Mouse (Mus musculus) heart, embryonic 15.5 days (tissue): Measurements from ENCODE around the gene Chst2. TPM values are rescaled to one million over a fixed set of nuclear protein-coding genes. Genes with fewer than 3 reads are reported as not detected.

ENCODE experiments used
- ATAC-seq: fragments of 200-750 bp; cut with Nextera tagmentation; replicated peaks from 2 replicates; pipeline ENCODE4 v1.8.0; 2017; ENCODE audit warnings: low read depth, moderate TSS enrichment; ENCODE audit not compliant: insufficient number of reproducible peaks, insufficient read depth, low FRiP score
- H3K27ac ChIP-seq: fragments of 300-500 bp; sonication (generic); 2 replicates; pipeline ENCODE4 v1.5.1; 2015; ENCODE audit warnings: mild to moderate bottlenecking, inconsistent platforms
- H3K27me3 ChIP-seq: fragments of 300-500 bp; sonication (generic); 2 replicates; pipeline ENCODE4 v1.6.1; 2015; ENCODE audit warnings: inconsistent platforms
- H3K36me3 ChIP-seq: fragments of 300-500 bp; sonication (generic); 2 replicates; pipeline ENCODE4 v1.6.1; 2015; ENCODE audit warnings: mild to moderate bottlenecking, inconsistent platforms
- H3K4me1 ChIP-seq: fragments of 300-500 bp; sonication (generic); replicated peaks from 2 replicates; pipeline ENCODE4 v1.6.1; 2015; ENCODE audit warnings: inconsistent platforms
- H3K4me2 ChIP-seq: fragments of 300-500 bp; sonication (generic); 2 replicates; pipeline ENCODE4 v1.6.1; 2015; ENCODE audit warnings: inconsistent platforms, mild to moderate bottlenecking, moderate library complexity
- H3K4me3 ChIP-seq: fragments of 300-500 bp; sonication (generic); 2 replicates; pipeline ENCODE4 v1.5.1; 2015; ENCODE audit warnings: mild to moderate bottlenecking, inconsistent platforms
- H3K9ac ChIP-seq: fragments of 300-500 bp; sonication (generic); 2 replicates; pipeline ENCODE4 v1.6.1; 2015; ENCODE audit warnings: mild to moderate bottlenecking, inconsistent platforms
- H3K9me3 ChIP-seq: fragments of 300-500 bp; sonication (generic); replicated peaks from 2 replicates; pipeline ENCODE4 v1.6.1; 2016; ENCODE audit warnings: inconsistent platforms
- WGBS: fragments of 180-500 bp; shearing (Covaris S2); methylation state at CpG from one replicate; pipeline ENCODE4 v1.1.7; 2015; ENCODE audit warnings: mixed read lengths; 5-methylcytosine and 5-hydroxymethylcytosine counted together
- polyA plus RNA-seq: library from polyadenylated mRNA; unstranded; fragments of >200 nt; fragmentation: Nextera tagmentation; extraction: Ambion mirVana; gene quantifications from 2 replicates; pipeline ENCODE4 v1.2.1, GENCODE M21; 2015

Gene Chst2
- 1.9 and 2.8 TPM in 2 replicates for polyA plus RNA-seq

GRCm38 (mm10) chr9:95406571-95407561 lies at the start of gene Chst2:
Chst2 (minus strand) TSS chr9:95406722.
- H3K27ac ChIP-seq, result peak within 1 kb of the TSS; percentile 69
- peak; percentile 93 for ATAC-seq
- H3K27me3 ChIP-seq, result peaks cover 33% of the 10 kb centered on the region
- H3K36me3 ChIP-seq, result no peaks in the 10 kb centered on the region
- under 1% methylated on average over 99 of the region's 102 CpGs for WGBS
- H3K4me3 ChIP-seq, result peak within 1 kb of the TSS; percentile 78
- H3K9me3 ChIP-seq, result no peaks in the 10 kb centered on the region
- H3K9ac ChIP-seq, result peak within 1 kb of the TSS; percentile 67
- peak within 1 kb of the TSS; percentile 100 for H3K4me2 ChIP-seq
- H3K4me1 ChIP-seq, result peaks cover 29% of the 10 kb centered on the region

DNA sequence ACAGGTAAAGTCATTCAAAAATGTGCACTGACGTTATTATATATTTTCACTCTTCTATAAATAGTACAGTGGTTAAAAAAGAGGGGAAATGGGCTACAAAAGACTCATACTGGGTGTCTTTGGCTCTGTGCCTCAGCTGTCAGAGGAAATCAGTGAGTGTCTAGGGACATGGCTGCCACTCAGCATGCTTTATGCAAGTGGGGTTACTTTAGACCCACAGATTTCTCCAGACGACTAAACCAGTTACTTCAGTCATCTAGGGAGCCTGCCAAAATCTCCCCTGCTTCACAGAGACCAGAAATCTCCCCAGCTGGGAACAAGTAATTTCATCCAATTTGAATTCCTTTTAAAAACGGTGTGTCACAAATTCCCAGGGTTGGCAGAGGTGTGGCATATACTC lies 45.4 kb upstream of the Chst2 start:
- H3K9ac ChIP-seq, result no peak overlapping the region
- 41% methylated on average over 3 of the region's 3 CpGs for WGBS
- H3K36me3 ChIP-seq, result no peaks in the 10 kb centered on the region
- no peak for ATAC-seq
- H3K27me3 ChIP-seq, result no peaks in the 10 kb centered on the region
- no peaks in the 10 kb centered on the region for H3K4me1 ChIP-seq
- no peaks in the 10 kb centered on the region for H3K9me3 ChIP-seq
- no peak overlapping the region for H3K4me3 ChIP-seq
- no peak overlapping the region for H3K4me2 ChIP-seq
- H3K27ac ChIP-seq, result no peak overlapping the region

DNA sequence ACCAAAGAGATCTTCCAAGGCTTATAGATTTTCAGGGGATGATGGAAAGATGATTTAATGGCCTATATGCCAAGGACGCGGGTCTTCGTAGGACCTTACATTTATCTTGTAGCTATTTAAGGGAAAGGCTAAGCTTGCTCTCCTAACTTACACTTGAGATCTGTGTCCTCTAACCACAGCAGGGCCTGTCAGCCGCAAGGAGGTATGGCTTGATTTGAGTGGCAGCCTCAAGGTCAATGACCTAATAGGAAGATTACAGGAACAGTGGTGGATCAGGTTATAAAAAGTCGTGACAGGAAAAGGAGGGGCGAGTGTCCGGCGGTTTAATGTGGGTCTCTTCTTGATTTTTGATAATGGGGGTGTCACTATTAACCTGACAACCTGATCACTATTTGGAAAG lies 44.1 kb upstream of the Chst2 start:
- no peak overlapping the region for H3K4me2 ChIP-seq
- no peak overlapping the region for H3K4me3 ChIP-seq
- no peak for ATAC-seq
- no peaks in the 10 kb centered on the region for H3K27me3 ChIP-seq
- H3K9ac ChIP-seq, result no peak overlapping the region
- no peak overlapping the region for H3K27ac ChIP-seq
- no peaks in the 10 kb centered on the region for H3K4me1 ChIP-seq
- no peaks in the 10 kb centered on the region for H3K36me3 ChIP-seq
- H3K9me3 ChIP-seq, result no peaks in the 10 kb centered on the region
- 54% methylated on average over 8 of the region's 8 CpGs for WGBS

DNA sequence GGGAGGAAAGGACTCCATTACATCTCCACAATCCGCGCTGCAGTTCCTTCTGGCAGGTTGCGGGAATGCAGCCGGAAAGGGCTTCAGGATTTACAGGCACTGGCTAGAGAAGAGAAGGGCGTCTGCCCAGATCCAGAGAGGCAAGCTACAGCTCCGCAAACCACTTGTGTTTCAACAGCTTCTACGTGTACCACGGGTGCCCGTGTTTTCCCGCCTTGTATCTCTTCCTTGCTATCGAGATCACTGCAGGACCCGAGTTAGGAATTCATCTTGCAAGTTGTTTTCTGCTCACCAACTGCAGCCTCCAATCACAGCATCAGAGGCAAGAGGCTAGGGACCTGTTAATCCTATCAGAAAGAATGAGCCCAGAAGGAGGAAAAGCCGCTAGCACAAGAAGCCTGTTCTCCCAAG lies 35.8 kb upstream of the Chst2 start:
- Histone ChIP-seq H3K36me3 (no peaks in the 10 kb centered on the region), H3K9me3 (no peaks in the 10 kb centered on the region), H3K27ac (no peak overlapping the region), H3K4me3 (peak overlapping the region; percentile 24; the same call in 1 of the 2 replicates), H3K27me3 (no peaks in the 10 kb centered on the region), H3K9ac (no peak overlapping the region), H3K4me1 (no peaks in the 10 kb centered on the region), H3K4me2 (peak overlapping the region; percentile 54)
- ATAC-seq, result 0 out of 2 replicates have a peak, but pooled peaks have one; percentile 31
- WGBS, result 8% methylated on average over 13 of the region's 13 CpGs

- no peak overlapping the region for H3K9ac ChIP-seq
- H3K4me1 ChIP-seq, result no peaks in the 10 kb centered on the region
- H3K27me3 ChIP-seq, result no peaks in the 10 kb centered on the region
- WGBS, result 83% methylated on average over 9 of the region's 9 CpGs
- no peaks in the 10 kb centered on the region for H3K36me3 ChIP-seq
- ATAC-seq, result no peak
- H3K9me3 ChIP-seq, result no peaks in the 10 kb centered on the region
- no peak overlapping the region for H3K27ac ChIP-seq
- no peak overlapping the region for H3K4me2 ChIP-seq
- H3K4me3 ChIP-seq, result no peak overlapping the region
Measured at GRCm38 (mm10) chr9:95437883-95438282, 31.4 kb upstream of the Chst2 start.

DNA sequence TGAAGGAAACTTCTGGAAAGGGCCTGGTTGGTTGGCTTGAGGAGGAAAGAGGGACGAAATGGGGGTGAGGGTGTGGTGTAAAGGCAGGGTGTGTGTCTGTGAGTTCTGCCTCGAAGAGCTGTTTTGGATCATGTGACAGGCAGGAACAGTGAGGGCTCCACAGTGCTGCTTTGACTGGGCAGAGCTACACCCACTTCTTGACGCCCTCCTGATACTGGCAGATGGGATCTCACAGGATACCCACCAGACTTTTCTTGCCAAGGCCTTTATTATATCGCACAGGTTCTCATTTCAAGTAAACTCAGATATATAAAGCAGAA lies 29.7 kb upstream of the Chst2 start:
- Histone ChIP-seq H3K4me2 (no peak overlapping the region), H3K36me3 (no peaks in the 10 kb centered on the region), H3K9me3 (no peaks in the 10 kb centered on the region), H3K4me3 (no peak overlapping the region), H3K4me1 (no peaks in the 10 kb centered on the region), H3K9ac (no peak overlapping the region), H3K27me3 (no peaks in the 10 kb centered on the region), H3K27ac (no peak overlapping the region)
- WGBS, result 73% methylated on average over 4 of the region's 4 CpGs
- ATAC-seq, result no peak

GRCm38 (mm10) chr9:95435506-95436293 lies 29.2 kb upstream of the Chst2 start:
- no peaks in the 10 kb centered on the region for H3K36me3 ChIP-seq
- H3K4me2 ChIP-seq, result no peak overlapping the region
- 70% methylated on average over 20 of the region's 20 CpGs for WGBS
- H3K4me3 ChIP-seq, result no peak overlapping the region
- no peaks in the 10 kb centered on the region for H3K9me3 ChIP-seq
- no peak overlapping the region for H3K27ac ChIP-seq
- no peak overlapping the region for H3K9ac ChIP-seq
- H3K27me3 ChIP-seq, result no peaks in the 10 kb centered on the region
- no peak for ATAC-seq
- H3K4me1 ChIP-seq, result no peaks in the 10 kb centered on the region

DNA sequence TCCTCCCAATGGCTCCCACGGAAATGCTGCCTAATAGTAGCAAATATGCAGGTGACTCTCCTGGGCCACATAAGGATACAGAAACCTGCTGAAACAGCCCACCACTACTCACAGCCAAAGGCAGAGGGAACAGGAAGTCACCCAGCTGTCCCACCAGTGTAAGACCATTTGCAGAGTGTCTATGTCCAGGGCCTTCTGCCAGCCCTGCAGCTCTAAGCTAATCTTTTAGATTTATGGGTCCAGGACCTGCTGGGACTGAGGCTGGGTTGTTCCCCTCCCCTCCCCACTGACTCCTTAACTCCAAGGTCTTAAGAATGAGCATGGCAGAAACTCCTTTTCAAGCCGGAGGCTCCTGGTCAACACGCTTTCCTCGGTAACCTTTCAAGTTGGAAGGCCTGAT lies 21.8 kb upstream of the Chst2 start:
- WGBS, result 81% methylated on average over 4 of the region's 4 CpGs
- H3K4me3 ChIP-seq, result no peak overlapping the region
- no peaks in the 10 kb centered on the region for H3K9me3 ChIP-seq
- ATAC-seq, result no peak
- H3K4me2 ChIP-seq, result no peak overlapping the region
- H3K36me3 ChIP-seq, result no peaks in the 10 kb centered on the region
- no peak overlapping the region for H3K9ac ChIP-seq
- H3K27ac ChIP-seq, result no peak overlapping the region
- no peaks in the 10 kb centered on the region for H3K27me3 ChIP-seq
- no peaks in the 10 kb centered on the region for H3K4me1 ChIP-seq

- Histone ChIP-seq H3K9me3 (no peaks in the 10 kb centered on the region), H3K4me3 (no peak overlapping the region), H3K27me3 (peaks cover 3% of the 10 kb centered on the region), H3K4me2 (no peak overlapping the region), H3K4me1 (no peaks in the 10 kb centered on the region), H3K9ac (no peak overlapping the region), H3K27ac (no peak overlapping the region), H3K36me3 (no peaks in the 10 kb centered on the region)
- no peak for ATAC-seq
Measured at GRCm38 (mm10) chr9:95413911-95414310, 7.4 kb upstream of the Chst2 start.

DNA sequence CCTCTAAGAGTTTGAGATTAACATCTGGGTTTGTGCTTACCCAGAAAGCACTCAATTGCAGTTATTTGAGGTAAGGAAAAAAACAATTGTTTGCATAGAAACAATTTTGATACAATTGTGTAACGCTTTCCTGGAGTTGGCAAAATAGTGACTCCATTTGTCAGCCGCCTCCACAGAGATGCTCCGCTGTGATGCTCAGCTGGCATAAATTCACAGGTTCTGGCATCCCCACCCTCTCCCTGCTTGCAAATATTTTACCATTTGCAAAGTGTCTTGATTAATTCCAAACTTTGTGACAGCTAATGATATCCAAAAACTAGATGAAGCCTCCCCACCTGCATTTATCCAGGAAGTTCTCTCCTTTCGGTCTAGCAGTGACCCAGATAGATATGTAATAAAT lies 5.5 kb upstream of the Chst2 start:
- Histone ChIP-seq H3K36me3 (no peaks in the 10 kb centered on the region), H3K27ac (no peak overlapping the region), H3K27me3 (peaks cover 14% of the 10 kb centered on the region), H3K4me3 (no peak overlapping the region), H3K9me3 (no peaks in the 10 kb centered on the region), H3K4me2 (no peak overlapping the region), H3K9ac (no peak overlapping the region), H3K4me1 (peaks cover 8% of the 10 kb centered on the region)
- ATAC-seq, result no peak
- WGBS, result 84% methylated on average over 4 of the region's 4 CpGs

DNA sequence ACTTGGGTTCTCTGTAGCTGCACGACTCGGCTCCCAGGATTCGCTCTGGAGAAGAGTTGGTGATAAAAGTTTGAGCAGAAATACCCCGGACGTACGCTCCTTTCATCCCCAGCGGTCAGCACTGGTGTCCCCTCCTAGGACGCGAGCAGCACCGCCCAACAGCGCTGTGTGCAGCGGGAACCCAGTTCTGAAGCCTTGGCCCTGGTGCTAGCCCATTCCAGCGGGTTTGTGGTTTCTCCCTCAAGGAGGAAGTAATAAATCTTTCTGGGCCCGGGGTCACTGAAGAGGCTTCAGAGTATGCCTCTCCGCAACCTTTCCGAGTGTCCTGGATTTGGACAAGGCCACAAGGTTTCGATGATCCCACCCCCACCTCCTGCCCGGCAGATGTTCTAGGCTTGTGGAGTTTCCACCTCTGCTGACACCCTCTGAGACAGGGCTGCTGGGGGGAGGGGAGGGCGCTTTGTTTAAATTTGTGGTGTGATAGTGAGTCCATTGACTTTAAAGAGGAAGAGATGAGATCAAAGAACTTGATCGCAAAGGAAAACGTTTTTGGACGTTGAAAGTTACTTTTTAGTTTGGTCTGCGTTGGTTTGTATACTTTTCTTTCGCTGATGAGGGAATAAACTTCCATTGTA lies 1.2 kb upstream of the Chst2 start:
- H3K9ac ChIP-seq, result peak overlapping the region; percentile 67
- H3K4me1 ChIP-seq, result peaks cover 29% of the 10 kb centered on the region
- H3K27me3 ChIP-seq, result peaks cover 33% of the 10 kb centered on the region
- ATAC-seq, result 0 out of 2 replicates have a peak, but pooled peaks have one; percentile 20
- H3K4me2 ChIP-seq, result peak overlapping the region; percentile 100
- H3K36me3 ChIP-seq, result no peaks in the 10 kb centered on the region
- 2% methylated on average over 24 of the region's 24 CpGs for WGBS
- peak overlapping the region; percentile 78 for H3K4me3 ChIP-seq
- H3K27ac ChIP-seq, result peak overlapping the region; percentile 61; the same call in 1 of the 2 replicates
- no peaks in the 10 kb centered on the region for H3K9me3 ChIP-seq
